Mouse (Mus musculus) stomach, postnatal 0 days (tissue): ENCODE data around the gene Gm4756.

Experiments used
- CTCF ChIP-seq: IDR thresholded peaks from 2 replicates; pipeline ENCODE4 v1.5.1; 2016; ENCODE audit warnings: antibody characterized with exemption, low read depth, mild to moderate bottlenecking, moderate library complexity
- EP300 ChIP-seq: optimal IDR thresholded peaks from 2 replicates; pipeline ENCODE3; 2016; ENCODE audit warnings: antibody characterized with exemption

GRCm38 (mm10) chr12:72536021-72536597 is 113.4 kb downstream of the Gm4756 start, which contains the start of gene Pcnx4:
- TF ChIP-seq CTCF = peak; percentile 66
- no peak for TF ChIP-seq EP300
